Mouse (Mus musculus) heart, postnatal 0 days (tissue): ENCODE results near the gene Ndrg4. TPM values are rescaled to one million over a fixed set of nuclear protein-coding genes. Genes with fewer than 3 reads are reported as not detected.

Experiments
- ATAC-seq: fragments of 200-750 bp; cut with Nextera tagmentation; 2 replicates; pipeline ENCODE4 v1.8.0; 2017; ENCODE audit warnings: low read depth, moderate number of reproducible peaks, moderate library complexity; ENCODE audit not compliant: insufficient read depth
- DNase-seq: peaks from one replicate; pipeline ENCODE4 v3.0.0-alpha.2; 2016; ENCODE audit warnings: low spot score
- H3K27ac ChIP-seq: fragments of 300-500 bp; sonication (generic); 2 replicates; pipeline ENCODE4 v1.5.1; 2014; ENCODE audit warnings: low read depth, mild to moderate bottlenecking
- H3K27me3 ChIP-seq: fragments of 300-500 bp; sonication (generic); 2 replicates; pipeline ENCODE4 v1.6.1; 2014; ENCODE audit warnings: low read length, mixed read lengths; ENCODE audit not compliant: control insufficient read depth, insufficient read depth
- H3K36me3 ChIP-seq: fragments of 300-500 bp; sonication (generic); replicated peaks from 2 replicates; pipeline ENCODE4 v1.6.1; 2014; ENCODE audit warnings: low read length, mixed read lengths; ENCODE audit not compliant: control insufficient read depth, insufficient read depth
- H3K4me1 ChIP-seq: fragments of 300-500 bp; sonication (generic); 2 replicates; pipeline ENCODE4 v1.6.1; 2014; ENCODE audit warnings: antibody characterized with exemption; ENCODE audit not compliant: control insufficient read depth, insufficient read depth
- H3K4me2 ChIP-seq: fragments of 300-500 bp; sonication (generic); 2 replicates; pipeline ENCODE4 v1.6.1; 2014; ENCODE audit warnings: low read depth, mild to moderate bottlenecking, low read length, moderate library complexity
- H3K4me3 ChIP-seq: fragments of 300-500 bp; sonication (generic); 2 replicates; pipeline ENCODE4 v1.5.1; 2014; ENCODE audit warnings: low read depth, low read length
- H3K9ac ChIP-seq: fragments of 300-500 bp; sonication (generic); replicated peaks from 2 replicates; pipeline ENCODE4 v1.6.1; 2014; ENCODE audit warnings: low read depth, low read length, mixed read lengths
- H3K9me3 ChIP-seq: fragments of 300-500 bp; sonication (generic); replicated peaks from 2 replicates; pipeline ENCODE4 v1.6.1; 2016; ENCODE audit warnings: low read length; ENCODE audit not compliant: control insufficient read depth
- CTCF ChIP-seq: IDR thresholded peaks from 2 replicates; pipeline ENCODE4 v1.5.1; 2016; ENCODE audit warnings: antibody characterized with exemption, control low read depth, low read depth
- EP300 ChIP-seq: IDR thresholded peaks from 2 replicates; pipeline ENCODE4 v1.6.1; 2016; ENCODE audit warnings: antibody characterized with exemption, low read depth
- WGBS: fragments of 180-500 bp; shearing (Covaris S2); extraction: QIAGEN DNeasy Blood & Tissue Kit; methylation state at CpG from one replicate; pipeline ENCODE4 v1.1.7; 2014; 5-methylcytosine and 5-hydroxymethylcytosine counted together
- polyA plus RNA-seq: library from polyadenylated mRNA; unstranded; fragments of >200 nt; fragmentation: Nextera tagmentation; extraction: Ambion mirVana; gene quantifications from 2 replicates; pipeline ENCODE4 v1.2.1, GENCODE M21; 2015
- total RNA-seq: library from RNA; depleted of rRNA; stranded (reverse); fragments of >200 nt; gene quantifications from 2 replicates; pipeline ENCODE4 v1.2.3, GENCODE M21; 2014; ENCODE audit warnings: low replicate concordance

Gene Ndrg4
- total and polyA plus RNA-seq, 2 experiments from 2014 or later = 425 to 563 TPM

GRCm38 (mm10) chr8:95697128-95697527, 20.3 kb downstream of the Ndrg4 start:
- Histone ChIP-seq H3K9me3 (no peaks in the 10 kb centered on the region), H3K4me1 (peaks cover under 1% of the 10 kb centered on the region; the same call in 1 of the 2 replicates), H3K9ac (no peak overlapping the region), H3K4me3 (no peak overlapping the region), H3K27ac (no peak overlapping the region), H3K36me3 (no peaks in the 10 kb centered on the region), H3K4me2 (peak overlapping the region; percentile 37), H3K27me3 (no peaks in the 10 kb centered on the region)
- ATAC-seq (peak; percentile 75), DNase-seq (peak; percentile 60)
- TF ChIP-seq CTCF (peak; percentile 97), EP300 (no peak)
- WGBS = 2% methylated on average over 11 of the region's 11 CpGs

GRCm38 (mm10) chr8:95698179-95698578, 21.4 kb downstream of the Ndrg4 start:
- 42% methylated on average over 6 of the region's 6 CpGs for WGBS
- no peaks in the 10 kb centered on the region for H3K27me3 ChIP-seq
- no peak for ATAC-seq

GRCm38 (mm10) chr8:95700282-95700681, 23.5 kb downstream of the Ndrg4 start:
- no peak for DNase-seq
- H3K36me3 ChIP-seq = no peaks in the 10 kb centered on the region
- H3K4me3 ChIP-seq = no peak overlapping the region
- no peaks in the 10 kb centered on the region for H3K9me3 ChIP-seq
- no peak overlapping the region for H3K4me2 ChIP-seq
- peaks cover 7% of the 10 kb centered on the region; the same call in 1 of the 2 replicates for H3K4me1 ChIP-seq
- TF ChIP-seq EP300 = no peak
- no peak for TF ChIP-seq CTCF
- WGBS = 73% methylated on average over 9 of the region's 9 CpGs
- no peak overlapping the region for H3K27ac ChIP-seq
- no peak overlapping the region for H3K9ac ChIP-seq
- H3K27me3 ChIP-seq = no peaks in the 10 kb centered on the region
- no peak for ATAC-seq

More at GRCm38 (mm10) chr8:95698179-95698578, 21.4 kb downstream of the Ndrg4 start:
- Histone ChIP-seq H3K4me3 (no peak overlapping the region), H3K9me3 (no peaks in the 10 kb centered on the region), H3K4me2 (no peak overlapping the region), H3K9ac (no peak overlapping the region), H3K27ac (no peak overlapping the region), H3K36me3 (no peaks in the 10 kb centered on the region), H3K4me1 (peaks cover 6% of the 10 kb centered on the region; the same call in 1 of the 2 replicates)
- no peak for DNase-seq
- TF ChIP-seq CTCF = no peak
- no peak for TF ChIP-seq EP300

- TF ChIP-seq CTCF (no peak), EP300 (no peak)
- Histone ChIP-seq H3K36me3 (peaks cover 12% of the 10 kb centered on the region), H3K4me3 (no peak overlapping the region), H3K4me1 (peaks cover 9% of the 10 kb centered on the region; the same call in 1 of the 2 replicates), H3K27me3 (no peaks in the 10 kb centered on the region), H3K27ac (no peak overlapping the region), H3K9ac (no peak overlapping the region), H3K9me3 (no peaks in the 10 kb centered on the region), H3K4me2 (no peak overlapping the region)
- WGBS = 81% methylated on average over 4 of the region's 4 CpGs
- ATAC-seq = no peak
- no peak for DNase-seq
Measured at GRCm38 (mm10) chr8:95701809-95702208, 25.0 kb downstream of the Ndrg4 start.

GRCm38 (mm10) chr8:95702480-95703446, 26.0 kb downstream of the Ndrg4 start:
- H3K4me1 ChIP-seq = peaks cover 9% of the 10 kb centered on the region; the same call in 1 of the 2 replicates
- H3K27me3 ChIP-seq = no peaks in the 10 kb centered on the region
- H3K4me3 ChIP-seq = peak overlapping the region; percentile 86
- ATAC-seq = peak; percentile 90
- peaks cover 22% of the 10 kb centered on the region for H3K36me3 ChIP-seq
- WGBS = 3% methylated on average over 33 of the region's 34 CpGs
- no peak for TF ChIP-seq EP300
- TF ChIP-seq CTCF = 0 out of 2 replicates have a peak, but pooled peaks have one; percentile 6
- peak overlapping the region; percentile 94 for H3K27ac ChIP-seq
- peak overlapping the region; percentile 92 for H3K4me2 ChIP-seq
- peak overlapping the region; percentile 90 for H3K9ac ChIP-seq
- H3K9me3 ChIP-seq = no peaks in the 10 kb centered on the region
- peak; percentile 95 for DNase-seq
